Mouse (Mus musculus) spleen, adult 2 months (tissue): ENCODE measurements around the gene Slc6a6. TPM values are rescaled to one million over a fixed set of nuclear protein-coding genes. Genes with fewer than 3 reads are reported as not detected.

Source experiments
- DNase-seq, 2 experiments: peaks; one replicate each; pipeline versions ENCODE4 v3.0.0 to v3.0.0-alpha.2; 2012 to 2021; ENCODE audit warnings: low spot score in 2 of 2, low read depth in 1 of 2
- H3K27ac ChIP-seq: fragments of 200-500 bp; 2 replicates; pipeline ENCODE4 v1.5.1; 2012; ENCODE audit warnings: low read length, inconsistent platforms; ENCODE audit not compliant: insufficient read depth
- H3K27me3 ChIP-seq: fragments of 200-500 bp; 2 replicates; pipeline ENCODE4 v1.6.1; 2012; ENCODE audit warnings: mild to moderate bottlenecking, moderate library complexity, low read length, inconsistent platforms; ENCODE audit not compliant: control insufficient read depth, insufficient read depth
- H3K36me3 ChIP-seq: fragments of 200-500 bp; 2 replicates; pipeline ENCODE4 v1.6.1; 2012; ENCODE audit warnings: mild to moderate bottlenecking, low read length, inconsistent platforms; ENCODE audit not compliant: control insufficient read depth, insufficient read depth
- H3K4me1 ChIP-seq: fragments of 200-500 bp; 2 replicates; pipeline ENCODE4 v1.6.1; 2011; ENCODE audit warnings: inconsistent platforms; ENCODE audit not compliant: control insufficient read depth, insufficient read depth, insufficient read length
- H3K4me3 ChIP-seq: fragments of 200-500 bp; 2 replicates; pipeline ENCODE4 v1.5.1; 2011; ENCODE audit warnings: mild to moderate bottlenecking, inconsistent platforms; ENCODE audit not compliant: insufficient read depth, insufficient read length; ENCODE audit errors: extremely low read depth
- CTCF ChIP-seq: fragments of 200-500 bp; IDR thresholded peaks from 2 replicates; pipeline ENCODE4 v1.5.1; 2011; ENCODE audit warnings: mild to moderate bottlenecking, inconsistent platforms; ENCODE audit not compliant: insufficient read depth, insufficient read length, insufficient replicate concordance; ENCODE audit errors: extremely low read depth
- POLR2A ChIP-seq: fragments of 200-500 bp; IDR thresholded peaks from 2 replicates; pipeline ENCODE4 v1.6.1; 2011; ENCODE audit warnings: low read depth, low read length, inconsistent platforms
- WGBS: fragments of 180-500 bp; shearing (Covaris S2); methylation state at CpG from one replicate; pipeline ENCODE4 v1.1.7; 2018; 5-methylcytosine and 5-hydroxymethylcytosine counted together
- polyA plus RNA-seq: library from polyadenylated mRNA; depleted of rRNA; stranded (reverse); fragments of >200 nt; gene quantifications from 2 replicates; pipeline ENCODE4 v1.2.3, GENCODE M21; 2012

Slc6a6 gene
- polyA plus RNA-seq, 1 experiment, result 76.1 TPM

GRCm38 (mm10) chr6:91754845-91755244, 71.0 kb downstream of the Slc6a6 start:
- Histone ChIP-seq H3K4me1 (no peaks in the 10 kb centered on the region), H3K36me3 (peaks cover 52% of the 10 kb centered on the region), H3K27ac (no peak overlapping the region), H3K27me3 (no peaks in the 10 kb centered on the region), H3K4me3 (no peak overlapping the region)
- DNase-seq, result no peak
- 74% methylated on average over 12 of the region's 12 CpGs for WGBS
- TF ChIP-seq CTCF, result no peak
- no peak for TF ChIP-seq POLR2A

GRCm38 (mm10) chr6:91762051-91762742, 78.3 kb downstream of the Slc6a6 start:
- DNase-seq, result no peak
- peaks cover 9% of the 10 kb centered on the region for H3K36me3 ChIP-seq
- H3K4me1 ChIP-seq, result no peaks in the 10 kb centered on the region
- whole genome bisulfite sequencing, result 77% methylated on average over 9 of the region's 9 CpGs
- TF ChIP-seq POLR2A, result no peak
- TF ChIP-seq CTCF, result no peak
- no peak overlapping the region for H3K4me3 ChIP-seq
- no peak overlapping the region for H3K27ac ChIP-seq
- H3K27me3 ChIP-seq, result no peaks in the 10 kb centered on the region

- 25% methylated on average over 8 of the region's 8 CpGs for WGBS
- H3K36me3 ChIP-seq, result no peaks in the 10 kb centered on the region
- TF ChIP-seq POLR2A (no peak), CTCF (no peak)
Measured at GRCm38 (mm10) chr6:91767550-91767949, 83.7 kb downstream of the Slc6a6 start.

GRCm38 (mm10) chr6:91773951-91774350, 90.1 kb downstream of the Slc6a6 start:
- no peaks in the 10 kb centered on the region for H3K36me3 ChIP-seq
- 73% methylated on average over 5 of the region's 5 CpGs for WGBS
- H3K4me3 ChIP-seq, result no peak overlapping the region
- no peaks in the 10 kb centered on the region for H3K4me1 ChIP-seq
- no peak for TF ChIP-seq POLR2A
- TF ChIP-seq CTCF, result no peak
- no peaks in the 10 kb centered on the region for H3K27me3 ChIP-seq
- DNase-seq, result no peak
- H3K27ac ChIP-seq, result no peak overlapping the region

More at GRCm38 (mm10) chr6:91767550-91767949, 83.7 kb downstream of the Slc6a6 start:
- Histone ChIP-seq H3K4me1 (no peaks in the 10 kb centered on the region), H3K27me3 (no peaks in the 10 kb centered on the region), H3K27ac (no peak overlapping the region), H3K4me3 (no peak overlapping the region)
- DNase-seq, result no peak

- WGBS, result 13% methylated on average over 9 of the region's 9 CpGs
- no peaks in the 10 kb centered on the region for H3K4me1 ChIP-seq
- TF ChIP-seq CTCF (peak; percentile 68; the same call in 1 of the 2 replicates), POLR2A (no peak)
- no peak overlapping the region for H3K4me3 ChIP-seq
- H3K36me3 ChIP-seq, result no peaks in the 10 kb centered on the region
- peak in 1 of 2 experiments; percentile 16 for DNase-seq
- no peaks in the 10 kb centered on the region for H3K27me3 ChIP-seq
- no peak overlapping the region for H3K27ac ChIP-seq
Measured at GRCm38 (mm10) chr6:91776543-91776942, 92.7 kb downstream of the Slc6a6 start.

- Histone ChIP-seq H3K4me1 (no peaks in the 10 kb centered on the region), H3K27me3 (no peaks in the 10 kb centered on the region), H3K27ac (no peak overlapping the region), H3K4me3 (no peak overlapping the region), H3K36me3 (no peaks in the 10 kb centered on the region)
- WGBS, result 62% methylated on average over 9 of the region's 9 CpGs
- DNase-seq, result no peak
- no peak for TF ChIP-seq POLR2A
- no peak for TF ChIP-seq CTCF
Measured at GRCm38 (mm10) chr6:91779206-91779605, 95.4 kb downstream of the Slc6a6 start.

GRCm38 (mm10) chr6:91785018-91785417, 101.2 kb downstream of the Slc6a6 start:
- H3K27ac ChIP-seq, result no peak overlapping the region
- no peaks in the 10 kb centered on the region for H3K27me3 ChIP-seq
- H3K4me3 ChIP-seq, result no peak overlapping the region
- 76% methylated on average over 3 of the region's 3 CpGs for WGBS
- no peak for TF ChIP-seq POLR2A
- TF ChIP-seq CTCF, result no peak
- DNase-seq, result no peak
- no peaks in the 10 kb centered on the region for H3K36me3 ChIP-seq
- no peaks in the 10 kb centered on the region for H3K4me1 ChIP-seq
